Mouse (Mus musculus) embryonic fibroblast, embryonic 13.5 days (primary cell): ENCODE data around the gene Crct1.

Source experiments
- CTCF ChIP-seq: IDR thresholded peaks from 2 replicates; pipeline ENCODE4 v1.5.1; 2011; ENCODE audit warnings: mild to moderate bottlenecking, control low read depth, low read length, moderate library complexity, borderline replicate concordance; ENCODE audit not compliant: insufficient read depth
- POLR2A ChIP-seq: IDR thresholded peaks from 2 replicates; pipeline ENCODE4 v1.6.1; 2011; ENCODE audit warnings: low read depth, mild to moderate bottlenecking, control low read depth, low read length, moderate library complexity

DNA sequence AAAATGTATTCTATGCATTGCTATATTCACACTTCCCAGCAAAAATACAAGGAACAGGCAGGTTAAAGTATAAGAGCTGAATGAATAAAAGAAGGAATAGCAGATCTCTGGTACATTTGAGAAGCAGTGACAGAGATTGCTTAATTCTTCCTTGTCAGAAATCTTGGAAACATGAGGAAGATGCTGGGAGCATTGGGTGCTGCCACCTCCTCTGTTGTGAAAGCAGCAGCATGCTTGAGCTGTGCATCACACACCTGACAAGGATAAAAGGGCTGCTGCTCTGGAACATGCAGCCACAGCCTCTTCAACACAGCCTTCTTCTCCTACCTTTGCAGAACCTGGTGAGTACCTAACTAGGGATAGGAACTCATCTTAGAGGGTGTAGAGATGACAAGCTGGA, 23.6 kb downstream of the Crct1 start, which contains the start of gene Lce3f:
- TF ChIP-seq CTCF: no peak
- TF ChIP-seq POLR2A: no peak
